Mouse (Mus musculus): ENCODE data around the gene Ttc16.

DNA sequence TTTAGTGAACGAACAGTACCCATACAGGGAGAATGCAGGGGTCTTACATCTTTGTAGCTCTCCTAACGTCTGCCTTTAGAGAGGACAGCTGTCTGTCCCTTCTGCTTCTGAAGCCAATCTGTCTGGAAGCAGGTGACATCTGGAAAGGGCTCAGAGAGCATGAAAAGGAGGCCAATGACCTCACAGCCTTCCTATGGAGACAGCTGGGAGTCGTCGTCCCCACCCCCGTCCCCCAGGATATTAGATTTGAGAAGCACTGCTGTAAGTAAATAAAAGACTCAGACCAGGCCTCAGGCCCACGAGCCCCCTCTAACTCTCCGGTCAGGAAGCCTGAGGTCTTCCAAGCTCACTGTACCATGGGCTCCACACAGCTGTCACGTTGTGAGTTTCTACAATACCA lies 48.7 kb upstream of the Ttc16 start:
- TF ChIP-seq CHD2 (IDR thresholded peaks at IDR 0.05; ENCODE audit: low read depth, low read length), result no peak
- TF ChIP-seq HCFC1 (IDR thresholded peaks at IDR 0.05; ENCODE audit: borderline replicate concordance, insufficient read depth, low read length), result no peak
- no peak for TF ChIP-seq ZNF384 (IDR thresholded peaks at IDR 0.05; ENCODE audit: low read depth, low read length)
- no peak for TF ChIP-seq MAFK (IDR thresholded peaks at IDR 0.05; ENCODE audit: insufficient read depth, low read depth, low read length)
- TF ChIP-seq ZC3H11A (IDR thresholded peaks at IDR 0.05; ENCODE audit: borderline replicate concordance, low read depth, low read length), result no peak

Data from ES-E14 (cell line).